Mouse (Mus musculus): Measurements from ENCODE around the gene Dph7. TPM values are rescaled to one million over a fixed set of nuclear protein-coding genes. Genes with fewer than 3 reads are reported as not detected.

The Dph7 gene
- polyA plus RNA-seq (2012; rRNA removed), result 8.1 and 9.0 TPM in 2 replicates
- polyA plus RNA-seq (2014; fragmentation: Nextera tagmentation; extraction: Ambion mirVana), result 8.7 and 9.9 TPM in 2 replicates

- DNase-seq (ENCODE audit: low read depth in 3 of 3, low spot score in 3 of 3), result peak; percentile 69 to 75 (median 70)
- H3K9ac ChIP-seq (replicated peaks), result peak within 1 kb of the TSS; percentile 78
- H3K27me3 ChIP-seq (ENCODE audit: control insufficient read depth, insufficient read depth, low read length), result no peaks in the 10 kb centered on the region
- peaks cover 32% of the 10 kb centered on the region for H3K36me3 ChIP-seq (replicated peaks; ENCODE audit: control insufficient read depth, insufficient read depth, low read depth)
- TF ChIP-seq CTCF (IDR thresholded peaks at IDR 0.05; ENCODE audit: low read depth) (peak; percentile 98), EP300 (IDR thresholded peaks at IDR 0.05; ENCODE audit: low read depth) (no peak)
- peak within 1 kb of the TSS; percentile 70 to 72 for H3K4me3 ChIP-seq (ENCODE audit: insufficient read depth in 1 of 2, low read depth in 2 of 2, low read length in 2 of 2)
- WGBS (ENCODE audit: insufficient replicate concordance), result 1% methylated on average over 28 of the region's 28 CpGs
- ATAC-seq (ENCODE audit: insufficient read depth), result peak; percentile 85
- H3K4me2 ChIP-seq (ENCODE audit: low read depth), result peak within 1 kb of the TSS; percentile 74
- H3K27ac ChIP-seq, result no peak within 1 kb of the TSS
- peaks cover 6% of the 10 kb centered on the region in 2 experiments for H3K4me1 ChIP-seq (replicated peaks; ENCODE audit: control insufficient read depth in 2 of 2, insufficient read depth in 2 of 2, low read length in 1 of 2)
- no peaks in the 10 kb centered on the region for H3K9me3 ChIP-seq (ENCODE audit: control insufficient read depth, low read length)
Observed at GRCm38 (mm10) chr2:24962304-24963000, at the start of gene Dph7. Dph7 (plus strand) TSS chr2:24962400.

GRCm38 (mm10) chr2:24912589-24912988 lies 49.6 kb upstream of the Dph7 start:
- H3K27ac ChIP-seq, result no peak overlapping the region
- no peak for DNase-seq (ENCODE audit: low read depth in 3 of 3, low spot score in 3 of 3)
- no peak overlapping the region for H3K9ac ChIP-seq (replicated peaks)
- H3K4me2 ChIP-seq (ENCODE audit: low read depth), result no peak overlapping the region
- H3K9me3 ChIP-seq (ENCODE audit: control insufficient read depth, low read length), result no peaks in the 10 kb centered on the region
- no peak for ATAC-seq (ENCODE audit: insufficient read depth)
- peaks cover 2 to 3% of the 10 kb centered on the region in 2 experiments for H3K4me1 ChIP-seq (replicated peaks; ENCODE audit: control insufficient read depth in 2 of 2, insufficient read depth in 2 of 2, low read length in 1 of 2)
- H3K36me3 ChIP-seq (replicated peaks; ENCODE audit: control insufficient read depth, insufficient read depth, low read depth), result no peaks in the 10 kb centered on the region
- no peak for TF ChIP-seq EP300 (IDR thresholded peaks at IDR 0.05; ENCODE audit: low read depth)
- no peak for TF ChIP-seq CTCF (IDR thresholded peaks at IDR 0.05; ENCODE audit: low read depth)
- no peaks in the 10 kb centered on the region for H3K27me3 ChIP-seq (ENCODE audit: control insufficient read depth, insufficient read depth, low read length)
- no peak overlapping the region for H3K4me3 ChIP-seq (ENCODE audit: insufficient read depth in 1 of 2, low read depth in 2 of 2, low read length in 2 of 2)

- Histone ChIP-seq H3K27ac (no peak overlapping the region), H3K4me1 (replicated peaks; ENCODE audit: control insufficient read depth in 2 of 2, insufficient read depth in 2 of 2, low read length in 1 of 2) (peaks cover 7 to 9% of the 10 kb centered on the region in 2 experiments), H3K36me3 (replicated peaks; ENCODE audit: control insufficient read depth, insufficient read depth, low read depth) (no peaks in the 10 kb centered on the region), H3K27me3 (ENCODE audit: control insufficient read depth, insufficient read depth, low read length) (no peaks in the 10 kb centered on the region), H3K9ac (replicated peaks) (no peak overlapping the region), H3K9me3 (ENCODE audit: control insufficient read depth, low read length) (no peaks in the 10 kb centered on the region), H3K4me2 (ENCODE audit: low read depth) (no peak overlapping the region), H3K4me3 (ENCODE audit: insufficient read depth in 1 of 2, low read depth in 2 of 2, low read length in 2 of 2) (no peak overlapping the region)
- DNase-seq (ENCODE audit: low read depth in 3 of 3, low spot score in 3 of 3) (no peak), ATAC-seq (ENCODE audit: insufficient read depth) (no peak)
- TF ChIP-seq EP300 (IDR thresholded peaks at IDR 0.05; ENCODE audit: low read depth) (no peak), CTCF (IDR thresholded peaks at IDR 0.05; ENCODE audit: low read depth) (no peak)
- WGBS (ENCODE audit: insufficient replicate concordance), result 89% methylated on average over 3 of the region's 3 CpGs
Observed at GRCm38 (mm10) chr2:24914762-24915161, 47.4 kb upstream of the Dph7 start.

- under 1% methylated on average over 109 of the region's 112 CpGs for WGBS (ENCODE audit: insufficient replicate concordance)
- TF ChIP-seq CTCF (IDR thresholded peaks at IDR 0.05; ENCODE audit: low read depth) (no peak), EP300 (IDR thresholded peaks at IDR 0.05; ENCODE audit: low read depth) (no peak)
- Histone ChIP-seq H3K27me3 (ENCODE audit: control insufficient read depth, insufficient read depth, low read length) (no peaks in the 10 kb centered on the region), H3K27ac (peak within 1 kb of the TSS; percentile 38), H3K4me1 (replicated peaks; ENCODE audit: control insufficient read depth in 2 of 2, insufficient read depth in 2 of 2, low read length in 1 of 2) (peaks cover 9 to 11% of the 10 kb centered on the region in 2 experiments), H3K4me2 (ENCODE audit: low read depth) (peak within 1 kb of the TSS; percentile 84), H3K9me3 (ENCODE audit: control insufficient read depth, low read length) (no peaks in the 10 kb centered on the region), H3K9ac (replicated peaks) (peak within 1 kb of the TSS; percentile 86), H3K36me3 (replicated peaks; ENCODE audit: control insufficient read depth, insufficient read depth, low read depth) (no peaks in the 10 kb centered on the region), H3K4me3 (ENCODE audit: insufficient read depth in 1 of 2, low read depth in 2 of 2, low read length in 2 of 2) (peak within 1 kb of the TSS; percentile 84 to 94)
- peak; percentile 82 to 86 (median 83) for DNase-seq (ENCODE audit: low read depth in 3 of 3, low spot score in 3 of 3)
- ATAC-seq (ENCODE audit: insufficient read depth), result peak; percentile 98
Observed at GRCm38 (mm10) chr2:24918930-24919838, 43.0 kb upstream of the Dph7 start, which contains the start of gene Ehmt1. Ehmt1 (minus strand) TSS chr2:24919614.

- Histone ChIP-seq H3K4me3 (ENCODE audit: insufficient read depth in 1 of 2, low read depth in 2 of 2, low read length in 2 of 2) (peak overlapping the region; percentile 84 to 94), H3K4me2 (ENCODE audit: low read depth) (peak overlapping the region; percentile 84), H3K36me3 (replicated peaks; ENCODE audit: control insufficient read depth, insufficient read depth, low read depth) (no peaks in the 10 kb centered on the region), H3K4me1 (replicated peaks; ENCODE audit: control insufficient read depth in 2 of 2, insufficient read depth in 2 of 2, low read length in 1 of 2) (peaks cover 9 to 11% of the 10 kb centered on the region in 2 experiments), H3K27me3 (ENCODE audit: control insufficient read depth, insufficient read depth, low read length) (no peaks in the 10 kb centered on the region), H3K9ac (replicated peaks) (peak overlapping the region; percentile 56), H3K9me3 (ENCODE audit: control insufficient read depth, low read length) (no peaks in the 10 kb centered on the region), H3K27ac (peak overlapping the region; percentile 38)
- DNase-seq (ENCODE audit: low read depth in 3 of 3, low spot score in 3 of 3), result no peak
- TF ChIP-seq EP300 (IDR thresholded peaks at IDR 0.05; ENCODE audit: low read depth) (no peak), CTCF (IDR thresholded peaks at IDR 0.05; ENCODE audit: low read depth) (no peak)
- ATAC-seq (ENCODE audit: insufficient read depth), result peak; percentile 55
- 7% methylated on average over 8 of the region's 8 CpGs for WGBS (ENCODE audit: insufficient replicate concordance)
Observed at GRCm38 (mm10) chr2:24919839-24920175, 42.4 kb upstream of the Dph7 start.
